Mouse (Mus musculus): ENCODE measurements around the gene Il9. TPM values are rescaled to one million over a fixed set of nuclear protein-coding genes. Genes with fewer than 3 reads are reported as not detected.

Il9 gene
- total RNA-seq, 2 experiments from 2014 or later, result not detected

Other genes with a start within 250 kb of the Il9 start
- gene Neurog1, start 230.1 kb downstream of the Il9 start, total RNA-seq (2021), result not detected
- 1 to 10 TPM; 7.0 to 7.9 TPM for gene Cxcl14, start 185.7 kb downstream of the Il9 start, total RNA-seq (2021)
- not detected for gene Gm3045, start 55.7 kb downstream of the Il9 start, total RNA-seq (2021)
- under 1 TPM; 0.07 to 0.15 TPM for gene Slc25a48, start 43.9 kb downstream of the Il9 start, total RNA-seq (2021)
- under 1 TPM; 0.74 to 0.87 TPM for gene Fbxl21, start 40.2 kb upstream of the Il9 start, total RNA-seq (2021)
- gene Lect2, start 66.3 kb upstream of the Il9 start, total RNA-seq (2021), result not detected
- gene Tgfbi, start 127.3 kb upstream of the Il9 start, total RNA-seq (2021), result 10 to 100 TPM; 19.5 to 22.9 TPM
- gene Smad5, start 220.8 kb upstream of the Il9 start, total RNA-seq (2021), result 10 to 100 TPM; 26.6 to 26.9 TPM

Data from heart, adult 18-20 months (tissue).